Mouse (Mus musculus) brain, embryonic 14.5 days (tissue): ENCODE data around the gene Stk4.

Experiments used
- CTCF ChIP-seq: fragments of 200-500 bp; IDR thresholded peaks from 2 replicates; pipeline ENCODE4 v1.5.1; 2012; ENCODE audit warnings: inconsistent platforms, mild to moderate bottlenecking, moderate library complexity, borderline replicate concordance; ENCODE audit not compliant: insufficient read depth, insufficient read length; ENCODE audit errors: extremely low read depth
- POLR2A ChIP-seq: fragments of 200-500 bp; IDR thresholded peaks from 2 replicates; pipeline ENCODE4 v1.6.1; 2012; ENCODE audit warnings: mild to moderate bottlenecking, inconsistent platforms, borderline replicate concordance; ENCODE audit not compliant: poor library complexity, insufficient read depth, insufficient read length, severe bottlenecking; ENCODE audit errors: extremely low read depth

GRCm38 (mm10) chr2:164175850-164176249, 105.7 kb downstream of the Stk4 start:
- no peak for TF ChIP-seq CTCF
- TF ChIP-seq POLR2A, result no peak
